Mouse (Mus musculus): ENCODE results near the gene Rdx.

GRCm38 (mm10) chr9:52091752-52092151, 44.8 kb downstream of the Rdx start:
- no peak for TF ChIP-seq POLR2A (IDR thresholded peaks at IDR 0.05; ENCODE audit: borderline replicate concordance, extremely low read depth, insufficient read depth, insufficient read length, poor library complexity, severe bottlenecking)
- TF ChIP-seq CTCF (IDR thresholded peaks at IDR 0.05; ENCODE audit: borderline replicate concordance, extremely low read depth, insufficient read depth, insufficient read length): no peak

Measured in brain, embryonic 14.5 days (tissue).